Mouse (Mus musculus) heart, adult 11 months (tissue): ENCODE measurements around the gene Cers1.
A peak's percentile ranks its signal among the peaks of the same experiment; 100 is the strongest.

Experiments used
- DNase-seq: peaks from one replicate; pipeline ENCODE4 v3.0.0; 2022

Cers1 gene

DNA sequence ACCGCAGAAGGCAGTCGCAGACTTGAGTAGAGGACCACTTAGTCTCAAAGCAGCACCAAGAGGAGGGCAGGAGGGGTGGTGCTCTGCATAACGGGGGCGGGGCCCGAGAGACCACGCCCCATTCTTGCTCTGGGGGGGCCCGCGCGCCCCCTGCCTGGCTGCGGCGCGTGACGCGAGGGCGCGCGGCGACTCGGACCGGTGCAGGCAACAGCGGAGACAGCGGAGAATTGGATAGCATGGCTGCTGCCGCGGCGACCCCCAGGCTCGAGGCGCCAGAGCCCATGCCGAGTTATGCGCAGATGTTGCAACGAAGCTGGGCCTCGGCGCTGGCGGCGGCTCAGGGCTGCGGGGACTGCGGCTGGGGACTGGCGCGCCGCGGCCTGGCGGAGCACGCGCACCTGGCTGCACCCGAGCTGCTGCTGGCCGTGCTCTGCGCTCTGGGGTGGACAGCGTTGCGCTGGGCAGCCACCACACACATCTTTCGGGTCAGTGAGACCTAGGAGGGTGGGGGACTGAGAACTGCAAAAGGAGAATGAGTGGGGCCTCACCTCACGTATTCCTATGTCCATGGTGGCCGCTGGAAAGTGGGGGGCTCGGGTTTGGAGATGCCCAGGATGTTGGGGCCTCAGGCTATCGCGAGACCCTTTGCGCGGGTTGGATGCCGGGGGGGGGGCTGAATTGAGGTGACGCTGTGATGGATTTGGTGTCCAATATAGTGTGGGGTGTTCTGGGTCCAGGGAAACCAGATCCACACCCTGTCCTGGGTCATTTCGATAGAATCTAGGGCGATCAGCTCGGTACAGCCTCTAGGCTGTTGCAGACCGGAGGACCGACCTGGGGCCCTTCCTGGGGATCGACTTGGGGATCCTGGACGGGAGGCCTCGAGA lies at the start of gene Cers1:
TSS of gene Cers1 (plus strand) at position 152 of the 887 bp plus-strand sequence.
- DNase-seq: peak; percentile 95

DNA sequence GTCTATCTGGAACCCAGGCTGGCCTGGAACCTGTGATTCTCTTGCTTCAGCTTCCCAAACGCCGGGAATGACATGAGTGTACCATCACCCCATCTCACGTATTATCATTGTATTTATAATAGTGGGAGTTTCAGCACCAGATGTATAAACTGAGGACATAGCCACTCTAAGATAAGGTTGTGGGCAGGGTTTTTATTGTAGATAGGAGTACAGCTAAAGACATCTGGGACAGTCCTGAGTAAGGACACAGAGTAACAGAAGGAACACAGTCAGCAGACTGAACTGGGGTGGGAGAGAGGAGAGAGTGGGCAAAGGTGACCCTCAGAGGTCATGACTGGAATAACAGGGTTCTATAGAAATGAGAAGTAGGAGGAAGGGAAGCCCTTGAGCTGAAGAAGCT lies 47.9 kb upstream of the Cers1 start:
- no peak for DNase-seq

DNA sequence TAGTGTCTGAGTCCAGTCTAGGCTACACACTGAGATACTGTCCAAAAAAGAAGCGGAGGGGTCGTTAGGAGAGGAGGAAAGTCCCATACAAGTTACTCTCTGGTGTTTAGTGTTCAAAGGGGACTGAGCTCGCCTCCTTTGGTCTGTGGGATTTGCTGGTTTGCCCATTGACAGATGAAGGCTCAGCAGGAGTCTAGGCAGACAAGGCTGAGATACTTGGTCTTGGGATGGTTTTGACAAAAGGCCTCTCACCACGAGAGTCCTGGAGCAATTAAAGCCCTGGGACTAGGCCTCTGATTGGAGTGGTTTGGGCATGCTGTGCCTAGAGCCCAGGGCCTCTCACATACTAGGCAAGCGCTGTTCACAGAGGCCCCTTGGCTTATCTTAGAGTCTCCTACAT lies 47.3 kb upstream of the Cers1 start:
- DNase-seq: no peak

DNA sequence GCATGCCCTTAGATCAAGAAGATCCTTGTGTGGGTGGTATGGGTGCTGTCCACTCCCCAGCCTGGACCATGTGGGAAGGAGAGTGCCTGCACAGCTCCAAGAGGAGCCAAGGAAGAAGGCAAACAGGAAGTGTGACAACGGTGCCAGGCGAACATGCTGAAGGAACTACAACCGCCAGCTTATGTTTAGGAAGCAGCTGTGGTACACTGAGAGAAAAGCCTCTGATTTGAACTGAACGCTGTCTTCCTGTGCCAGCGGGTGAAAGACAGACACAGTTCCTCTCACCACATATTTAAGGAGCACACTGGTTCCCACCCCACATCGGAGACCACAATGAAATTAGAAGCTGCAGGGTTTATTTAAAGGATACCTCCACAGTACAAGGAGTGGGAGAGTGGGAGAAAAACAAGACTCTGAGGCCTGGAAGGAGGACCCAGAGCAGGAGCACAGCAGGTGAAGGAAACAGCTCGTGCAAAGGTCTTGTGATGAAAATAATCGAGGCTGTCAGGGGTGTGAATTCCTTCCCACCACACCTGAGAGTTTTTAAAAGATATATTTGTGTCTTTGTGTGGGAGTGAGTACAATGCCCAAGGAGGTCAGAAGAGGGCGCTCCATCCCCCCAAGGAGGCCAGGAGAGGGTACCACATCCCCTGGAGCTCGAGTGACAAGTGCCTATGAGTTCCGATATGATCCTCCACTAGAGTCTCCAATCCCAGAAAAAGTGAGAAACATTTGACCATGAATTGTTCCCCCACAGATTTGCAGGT lies 46.6 kb upstream of the Cers1 start:
- no peak for DNase-seq

DNA sequence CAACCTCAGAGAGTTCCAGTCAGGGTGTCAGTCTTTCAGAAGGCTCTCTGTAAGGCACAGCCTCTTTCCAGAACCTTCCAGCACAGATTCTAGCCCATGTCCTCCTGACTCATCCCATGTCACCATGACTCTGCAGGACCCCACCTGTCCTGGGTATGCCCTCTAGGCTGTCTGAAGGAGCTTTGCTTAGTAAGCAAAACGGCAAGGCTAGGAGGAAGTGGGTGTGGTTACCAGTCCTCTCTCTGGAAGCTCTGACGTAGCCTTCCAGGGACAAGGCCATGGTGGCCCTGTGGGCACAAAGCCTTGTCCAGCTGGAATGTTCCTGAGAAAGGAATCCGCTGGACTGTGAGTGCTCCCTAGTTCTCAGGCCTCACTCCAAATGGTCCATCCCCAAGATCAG lies 42.6 kb upstream of the Cers1 start:
- DNase-seq: peak; percentile 97

DNA sequence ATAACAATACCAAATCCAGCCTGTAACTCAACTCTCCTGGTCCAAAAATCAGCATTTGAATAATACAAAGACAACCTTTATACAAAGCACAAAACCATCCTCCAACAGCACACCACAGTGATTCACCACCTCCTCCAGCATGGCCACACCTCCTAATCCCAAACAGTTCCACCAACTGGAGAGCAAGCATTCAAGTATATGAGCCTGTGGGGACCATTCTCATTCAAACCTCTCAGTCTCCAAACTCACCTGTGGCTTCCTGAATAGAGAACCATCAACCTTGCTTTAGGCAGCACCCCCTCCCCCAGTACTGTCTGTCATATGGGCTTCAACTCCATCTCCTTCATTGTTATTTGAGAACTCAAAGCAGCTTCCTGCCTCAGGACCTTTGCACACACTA lies 41.2 kb upstream of the Cers1 start:
- DNase-seq: no peak

DNA sequence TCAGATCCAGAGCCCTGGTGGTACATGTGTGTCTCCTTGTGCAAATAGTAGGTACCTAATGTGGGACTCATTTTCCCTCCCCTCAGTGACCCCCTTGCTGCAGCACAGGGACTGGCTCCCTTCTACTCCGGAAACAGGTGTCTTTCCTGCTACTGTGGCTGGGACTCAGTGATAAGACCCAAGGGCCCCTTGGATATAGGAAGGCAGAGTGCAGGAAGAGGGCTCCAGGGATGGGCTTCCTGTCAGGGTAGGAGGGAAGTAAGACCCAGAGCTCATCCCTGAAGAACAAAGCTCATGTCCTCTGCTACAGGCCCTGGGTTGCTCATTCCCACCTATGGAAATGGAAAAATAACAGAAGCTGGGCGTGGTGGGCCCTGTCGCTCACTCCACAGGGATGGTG lies 39.1 kb upstream of the Cers1 start:
- DNase-seq: peak; percentile 98

DNA sequence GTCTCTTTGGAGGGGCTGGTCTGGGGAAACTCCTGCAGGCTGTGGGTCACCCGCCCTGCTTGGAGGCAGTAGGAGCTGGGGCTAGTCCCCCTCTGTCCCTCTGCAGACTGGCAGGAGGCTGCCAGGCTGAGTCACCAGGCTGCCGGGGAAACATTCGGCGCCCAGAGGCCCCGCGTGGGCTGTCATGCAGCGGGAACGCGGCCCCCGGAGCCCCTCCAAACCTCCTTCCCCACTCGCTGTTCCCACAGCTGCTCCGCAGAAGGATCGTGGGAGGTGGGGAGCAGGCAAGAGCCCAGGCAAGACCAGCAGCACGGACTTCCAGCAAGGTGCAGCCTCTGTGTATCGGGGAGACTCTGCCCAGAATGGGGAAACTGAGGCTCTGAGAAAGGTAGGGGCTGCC lies 37.4 kb upstream of the Cers1 start:
- peak; percentile 91 for DNase-seq

DNA sequence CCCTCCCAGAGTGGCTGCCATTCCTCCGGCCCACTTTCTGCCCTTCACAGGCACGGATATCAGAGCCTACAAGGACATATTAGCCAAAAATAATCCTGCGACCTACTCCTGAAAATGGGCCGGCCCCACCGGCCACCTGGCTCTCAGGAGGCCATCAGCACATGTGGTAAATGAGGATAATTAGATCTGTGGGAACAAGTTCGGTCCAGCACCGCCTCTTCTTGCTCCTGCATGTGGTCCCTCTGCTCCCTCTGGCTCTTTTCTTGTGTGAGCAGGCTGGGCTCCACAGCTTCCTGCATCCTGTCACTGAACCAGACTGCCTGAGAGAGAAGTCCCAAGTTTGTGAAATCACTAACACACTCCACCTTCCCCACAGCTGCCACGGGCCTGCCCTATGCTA lies 36.3 kb upstream of the Cers1 start:
- peak; percentile 92 for DNase-seq

DNA sequence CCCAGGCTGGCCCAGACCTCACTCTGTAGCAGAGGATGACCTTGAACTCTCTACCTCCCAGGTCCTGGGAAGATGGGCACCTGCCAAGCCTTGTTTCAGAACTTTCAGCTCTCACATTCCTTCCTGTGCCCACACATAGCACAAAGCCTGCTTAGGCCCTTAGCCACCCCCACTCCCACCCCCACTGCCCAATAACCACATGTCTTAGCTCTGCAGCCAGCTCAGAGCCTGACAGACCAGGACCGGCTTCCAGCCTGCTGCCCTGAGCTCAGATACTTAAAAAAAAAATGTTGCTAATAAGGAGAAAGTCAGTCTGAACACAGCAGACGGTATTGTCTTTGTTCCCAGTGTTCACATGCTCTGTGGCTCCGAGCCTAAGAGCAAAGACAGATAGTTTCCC lies 34.6 kb upstream of the Cers1 start:
- peak; percentile 93 for DNase-seq

DNA sequence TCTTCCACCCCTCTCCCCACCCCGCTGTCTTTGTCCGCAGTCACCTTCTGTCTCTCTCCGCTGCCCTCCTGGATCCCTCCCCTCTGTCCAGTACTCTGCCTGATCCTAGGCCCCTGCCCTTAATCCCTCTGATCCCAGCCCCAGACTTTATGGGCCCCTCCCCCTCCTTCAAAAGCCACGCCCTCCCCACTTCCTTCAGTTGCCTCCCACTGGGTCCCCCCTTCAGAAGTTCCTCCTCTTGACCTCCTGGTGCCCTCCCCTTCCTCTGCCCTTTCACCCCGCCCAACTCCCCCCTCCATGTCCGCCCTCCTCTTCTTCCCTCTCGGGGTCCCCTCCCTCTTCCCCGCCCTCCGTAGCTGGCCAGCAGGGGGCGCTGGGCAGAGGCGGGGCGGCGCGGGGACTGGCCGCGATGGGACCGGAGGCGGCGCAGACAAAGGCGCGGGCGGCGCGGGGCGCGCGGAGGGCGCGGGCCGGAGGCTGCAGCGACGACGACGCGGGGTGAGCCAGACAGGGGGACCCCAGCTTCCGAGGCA lies 32.9 kb upstream of the Cers1 start, which contains the start of gene Homer3:
TSS of gene Homer3 (plus strand) at position 225 of the 533 bp plus-strand sequence.
- peak; percentile 100 for DNase-seq

DNA sequence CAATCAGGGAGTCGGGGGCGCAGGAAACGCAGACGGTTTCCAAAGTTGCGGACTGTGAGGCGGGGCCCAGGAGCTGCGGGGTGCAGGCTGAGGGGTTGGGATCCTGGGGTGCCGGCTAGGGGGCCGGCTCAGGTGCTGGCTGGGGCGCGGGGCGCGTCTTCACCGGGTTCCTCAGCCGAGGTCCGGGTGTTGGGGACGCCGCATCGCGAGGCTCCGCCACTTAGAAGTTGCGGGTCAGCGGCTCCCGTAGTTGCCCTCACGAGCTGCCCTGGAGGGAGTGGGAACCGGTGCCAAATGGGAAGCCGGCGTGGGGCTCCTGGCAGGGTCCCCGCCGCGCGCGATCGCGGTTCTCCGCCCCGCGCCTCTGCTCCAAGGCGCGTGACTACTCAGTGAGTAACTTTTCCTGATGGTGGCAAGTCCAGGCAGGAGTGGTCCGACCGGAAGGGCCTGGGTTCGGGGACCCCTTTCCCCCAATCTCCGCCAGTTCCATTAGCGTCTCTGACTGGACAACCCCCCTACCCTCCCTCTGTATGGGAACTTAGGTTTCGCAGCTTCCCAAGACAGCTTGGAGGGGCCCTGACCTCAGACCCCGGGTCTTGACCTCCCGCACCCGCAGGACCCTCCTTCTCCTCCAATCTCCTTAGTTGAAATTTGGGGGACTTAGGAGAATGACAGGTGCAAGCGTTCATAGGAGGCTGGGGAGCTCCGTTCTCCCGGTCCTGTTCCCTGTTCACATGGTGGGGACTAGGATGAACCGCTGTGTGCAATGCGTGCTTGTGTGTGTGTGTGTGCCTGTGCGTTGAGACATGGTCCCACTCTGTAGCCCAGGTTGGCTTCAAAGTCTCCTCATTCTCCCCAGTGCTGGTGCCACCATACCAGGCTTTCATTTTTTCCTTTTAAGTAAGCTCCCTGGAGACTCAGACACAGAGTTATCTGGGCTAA lies 32.2 kb upstream of the Cers1 start:
- DNase-seq: no peak

DNA sequence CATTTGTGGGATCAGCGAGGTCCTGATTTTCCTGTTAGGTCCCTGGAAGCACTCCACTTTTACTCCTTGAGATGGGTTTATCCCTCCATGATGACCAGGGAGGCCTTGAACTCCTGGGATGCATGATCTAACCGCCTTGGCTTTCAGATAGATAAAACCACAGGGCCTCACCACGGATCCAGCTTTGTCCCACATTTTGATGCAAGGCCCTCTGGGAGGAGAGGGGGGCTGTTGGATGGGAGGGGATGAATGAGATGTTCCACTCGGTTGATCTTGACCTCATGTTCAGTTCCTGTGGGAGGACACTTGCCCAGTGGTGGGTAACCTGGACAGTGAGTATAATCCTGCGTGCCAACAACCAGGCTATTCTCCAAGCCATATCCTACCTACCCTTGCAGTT lies 31.2 kb upstream of the Cers1 start:
- DNase-seq: peak; percentile 90

DNA sequence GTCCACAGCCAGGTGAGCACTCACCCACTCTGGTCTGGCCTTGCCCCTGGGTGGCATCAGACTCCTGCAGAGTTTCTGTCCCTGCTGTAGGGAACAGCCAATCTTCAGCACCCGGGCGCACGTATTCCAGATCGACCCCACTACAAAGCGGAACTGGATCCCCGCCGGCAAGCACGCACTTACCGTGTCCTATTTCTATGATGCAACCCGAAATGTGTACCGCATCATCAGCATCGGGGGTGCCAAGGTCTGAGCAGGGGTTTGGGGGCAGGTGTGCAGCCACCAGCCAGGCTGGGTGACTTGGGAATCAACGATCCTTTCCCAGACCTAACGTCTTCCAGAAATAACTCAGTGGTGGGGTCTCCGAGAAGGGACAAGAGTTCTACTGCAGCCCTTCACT lies 30.3 kb upstream of the Cers1 start:
- peak; percentile 93 for DNase-seq

DNA sequence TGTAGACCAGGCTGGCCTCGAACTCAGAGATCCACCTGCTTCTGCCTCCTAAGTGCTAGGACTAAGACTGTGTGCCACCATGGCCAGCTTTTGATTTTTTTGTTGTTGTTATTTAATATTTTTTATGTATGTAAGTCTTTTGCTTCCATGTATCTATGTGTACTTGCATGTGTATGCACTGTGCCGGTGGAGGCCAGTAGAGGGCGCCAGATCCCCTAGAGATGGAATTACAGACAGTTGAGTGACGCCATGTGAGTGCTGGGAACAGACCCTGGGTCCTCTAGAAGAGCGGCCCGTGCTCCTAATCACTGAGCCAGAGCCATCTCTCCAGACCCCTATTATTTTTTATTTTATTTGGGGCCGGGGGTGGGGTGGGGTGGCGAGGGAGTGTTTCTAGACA lies 28.8 kb upstream of the Cers1 start:
- DNase-seq: no peak

DNA sequence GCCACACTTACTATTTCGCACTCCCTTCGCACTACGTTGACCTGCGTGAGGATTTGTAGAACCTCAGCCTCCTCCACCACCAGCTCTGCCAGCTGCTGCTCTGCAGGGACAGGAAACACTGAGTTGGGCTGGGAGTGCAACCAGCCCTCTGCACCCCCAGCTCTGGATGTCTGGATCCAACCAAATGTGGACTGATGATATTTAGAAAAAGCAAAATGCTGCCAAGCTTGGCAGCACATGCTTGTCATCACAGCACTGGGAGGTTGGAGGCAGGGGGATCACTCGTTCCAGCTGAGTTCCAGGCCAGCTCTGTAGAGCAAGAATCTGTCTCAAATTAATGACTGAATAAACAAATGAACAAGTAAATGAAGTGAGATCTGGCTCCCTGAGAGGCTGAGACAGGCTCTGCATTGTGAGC lies 21.6 kb upstream of the Cers1 start:
- no peak for DNase-seq

DNA sequence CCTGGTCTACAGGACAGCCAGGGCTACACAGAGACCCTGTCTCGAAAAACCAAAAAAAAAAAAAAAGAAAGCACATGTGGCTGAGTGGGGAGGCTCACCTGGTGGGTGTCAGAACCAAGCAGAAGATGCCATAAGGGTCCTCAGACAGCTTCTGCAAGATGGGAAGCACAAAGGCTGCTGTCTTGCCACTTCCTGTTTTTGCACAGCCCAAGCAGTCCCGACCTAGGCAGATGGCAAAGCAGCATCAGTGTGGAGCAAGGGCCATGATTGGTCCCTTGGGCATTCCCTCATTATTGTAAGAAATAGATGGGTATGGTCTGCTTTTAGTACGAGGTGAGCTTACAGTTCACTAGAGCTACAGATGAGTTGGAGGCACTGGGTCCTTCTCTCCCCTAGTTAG lies 14.7 kb upstream of the Cers1 start:
- DNase-seq: no peak

DNA sequence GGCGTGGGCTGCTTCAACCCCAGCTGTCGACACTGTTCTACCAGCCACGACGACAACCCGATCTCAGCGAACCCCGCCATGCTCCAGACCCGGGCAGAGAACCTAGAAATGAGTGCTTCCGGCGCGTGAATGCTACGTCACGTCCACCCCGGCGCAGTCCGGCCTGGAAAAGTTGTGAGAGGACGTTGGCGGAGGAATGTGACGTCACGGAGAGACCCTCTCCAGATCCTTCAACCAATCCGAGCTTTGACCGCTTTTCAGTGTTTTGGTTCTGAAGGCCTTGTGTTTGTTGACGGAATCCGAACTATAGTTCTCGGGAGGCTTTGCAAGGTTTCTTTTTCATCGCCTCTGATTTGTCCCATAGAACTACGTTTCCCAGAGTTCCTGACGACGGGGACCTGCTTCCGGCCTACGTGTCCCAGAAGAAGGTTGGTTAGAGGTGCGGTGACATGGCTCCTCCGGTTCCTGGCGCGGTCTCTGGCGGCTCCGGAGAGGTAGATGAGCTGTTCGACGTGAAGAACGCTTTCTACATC lies 13.2 kb upstream of the Cers1 start, which contains the start of the genes Ddx49 and Cope:
TSS of gene Ddx49 (minus strand) at position 132 of the 533 bp plus-strand sequence.
TSS of gene Cope (plus strand) at position 161 of the 533 bp plus-strand sequence.
- DNase-seq: peak; percentile 99

DNA sequence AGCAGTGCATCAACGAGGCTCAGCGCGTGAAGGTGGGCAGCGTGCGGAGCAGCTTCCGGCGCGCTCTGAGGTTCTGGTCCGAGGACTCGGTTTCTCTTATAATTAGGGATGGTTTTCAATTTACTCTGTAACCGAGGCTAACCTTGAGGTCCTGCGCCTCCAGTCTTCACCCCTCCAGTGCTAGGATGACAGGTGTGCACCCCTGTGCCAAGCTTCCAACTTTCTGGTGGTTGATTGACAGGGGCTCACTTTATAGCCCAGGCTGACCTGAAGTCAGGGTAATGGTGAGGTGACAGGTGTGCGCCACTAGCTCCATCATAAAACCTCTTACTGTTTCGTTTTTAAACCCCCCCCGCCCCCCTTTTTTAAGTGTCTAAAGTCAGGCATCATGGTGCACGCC lies 12.7 kb upstream of the Cers1 start:
- no peak for DNase-seq

DNA sequence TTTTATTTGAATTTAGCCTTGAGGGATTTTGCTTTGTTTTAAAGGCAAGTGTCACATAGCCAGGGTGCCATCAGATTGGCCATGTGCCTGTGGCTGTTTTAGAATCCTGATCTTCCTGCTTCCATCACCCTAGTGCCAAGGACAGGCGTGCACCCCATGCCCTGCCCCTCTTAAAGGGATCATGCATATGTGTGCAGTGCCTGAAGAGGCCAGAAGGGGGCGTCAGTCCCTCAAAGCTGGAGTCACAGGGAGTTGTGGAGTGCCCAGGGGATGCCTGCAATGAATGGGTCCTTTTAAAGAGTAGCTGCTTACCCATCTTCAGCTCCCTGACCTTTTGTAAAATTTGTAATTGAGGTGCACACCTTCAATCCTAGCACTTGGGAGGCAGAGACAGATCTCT lies 6.3 kb upstream of the Cers1 start:
- DNase-seq: no peak

DNA sequence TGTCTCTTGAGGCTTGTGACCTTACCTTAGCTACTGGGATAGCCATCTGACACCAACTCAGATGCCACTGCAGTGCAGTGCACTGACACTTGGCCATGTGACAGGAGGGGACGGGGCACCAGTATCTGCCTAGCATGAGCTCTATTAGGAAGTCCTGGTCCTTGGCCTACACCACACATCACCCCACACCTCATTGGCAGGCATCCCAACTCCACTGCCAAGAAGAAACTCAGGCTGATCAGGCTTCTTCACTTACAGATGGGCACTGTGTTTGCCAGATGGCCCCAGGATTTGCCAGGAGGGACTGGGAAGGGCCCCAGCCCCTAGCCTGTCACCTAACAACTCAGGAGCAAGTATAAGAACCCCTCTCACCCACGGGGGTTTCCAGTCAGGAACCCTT lies 2.2 kb upstream of the Cers1 start:
- no peak for DNase-seq
